Mouse (Mus musculus) cerebellum, adult 2 months (tissue): ENCODE data around the gene Hmga2.

Experiments
- CTCF ChIP-seq: fragments of 200-500 bp; IDR thresholded peaks from 2 replicates; pipeline ENCODE4 v1.5.1; 2011; ENCODE audit warnings: low read depth, mild to moderate bottlenecking, control low read depth, low read length, moderate library complexity, borderline replicate concordance; ENCODE audit not compliant: insufficient read depth
- POLR2A ChIP-seq: fragments of 200-500 bp; IDR thresholded peaks from 2 replicates; pipeline ENCODE4 v1.6.1; 2011; ENCODE audit warnings: low read length, control low read depth, borderline replicate concordance; ENCODE audit not compliant: insufficient read depth

- TF ChIP-seq POLR2A = no peak
- no peak for TF ChIP-seq CTCF
Measured at GRCm38 (mm10) chr10:120417488-120418118, 58.7 kb downstream of the Hmga2 start.
